Mouse (Mus musculus) lung, postnatal 14 days (tissue): ENCODE results near the gene Hist2h4.
A peak's percentile ranks its signal among the peaks of the same experiment; 100 is the strongest.
"Not testable (repeated sequence)": the region's sequence is repeated elsewhere in the genome, so short reads cannot be mapped to it uniquely, and the experiment has no call there.

Source experiments
- DNase-seq: peaks from one replicate; pipeline ENCODE4 v3.0.0; 2021

Hist2h4 gene

GRCm38 (mm10) chr3:96220765-96221639, 42.1 kb downstream of the Hist2h4 start, which contains the start of the genes Hist2h2ac and Hist2h2be:
Hist2h2ac (minus strand) TSS chr3:96220880.
Hist2h2be (plus strand) TSS chr3:96221119.
- peak; percentile 87 for DNase-seq

DNA sequence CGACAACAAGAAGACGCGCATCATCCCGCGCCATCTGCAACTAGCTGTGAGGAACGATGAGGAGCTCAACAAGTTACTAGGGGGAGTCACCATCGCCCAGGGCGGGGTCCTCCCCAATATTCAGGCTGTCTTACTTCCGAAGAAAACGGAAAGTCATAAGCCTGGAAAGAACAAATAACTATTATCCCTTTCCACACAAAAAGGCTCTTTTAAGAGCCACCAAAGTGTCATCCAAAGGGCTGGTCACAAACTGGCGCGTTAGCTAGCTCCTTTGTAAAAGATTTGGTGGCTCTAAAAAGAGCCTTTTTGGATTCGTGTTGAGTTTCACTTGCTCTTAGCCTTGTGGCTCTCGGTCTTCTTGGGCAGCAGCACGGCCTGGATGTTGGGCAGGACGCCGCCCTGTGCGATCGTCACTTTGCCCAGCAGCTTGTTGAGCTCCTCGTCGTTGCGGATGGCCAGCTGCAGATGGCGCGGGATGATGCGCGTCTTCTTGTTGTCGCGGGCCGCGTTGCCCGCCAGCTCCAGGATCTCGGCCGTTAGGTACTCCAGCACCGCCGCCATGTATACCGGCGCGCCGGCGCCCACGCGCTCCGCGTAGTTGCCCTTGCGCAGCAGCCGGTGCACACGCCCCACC, 42.9 kb downstream of the Hist2h4 start:
- DNase-seq = not testable (repeated sequence)

- DNase-seq = peak; percentile 69
These were observed 43.4 kb downstream of the Hist2h4 start, which contains the start of the genes Bola1 and Hist2h2ab for GRCm38 (mm10) chr3:96219661-96220130. Bola1 (minus strand) TSS chr3:96219709. Hist2h2ab (plus strand) TSS chr3:96219865.

GRCm38 (mm10) chr3:96219191-96219641, 43.9 kb downstream of the Hist2h4 start:
- DNase-seq = peak; percentile 17
